Mouse (Mus musculus): Measurements from ENCODE around the gene Bri3. TPM values are rescaled to one million over a fixed set of nuclear protein-coding genes. Genes with fewer than 3 reads are reported as not detected.

The Bri3 gene
- polyA plus RNA-seq, 1 experiment, result 104 TPM

DNA sequence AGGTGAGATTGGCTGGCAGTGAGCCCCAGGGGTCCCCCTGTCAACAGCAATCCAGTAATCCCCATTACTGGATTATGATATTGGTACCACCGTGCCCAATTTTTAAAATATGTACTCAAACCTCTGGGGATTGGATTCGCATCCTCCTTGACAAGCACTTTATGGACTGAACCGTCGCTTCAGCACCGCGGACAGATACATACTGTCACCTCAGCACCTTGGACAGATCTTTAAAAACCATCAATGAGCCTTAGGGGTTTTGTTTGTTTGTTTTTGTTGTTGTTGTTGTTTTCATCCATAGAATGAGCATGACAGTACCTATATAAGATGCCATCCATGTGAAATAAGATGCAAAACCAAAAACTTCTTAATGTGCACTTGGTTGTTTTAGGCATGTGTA is 247.1 kb downstream of the Bri3 start:
- Histone ChIP-seq H3K27ac (ENCODE audit: insufficient read depth, low read length) (no peak overlapping the region), H3K4me3 (ENCODE audit: insufficient read depth, low read length) (no peak overlapping the region), H3K4me1 (ENCODE audit: control insufficient read depth, insufficient read depth, low read length) (no peaks in the 10 kb centered on the region)
- TF ChIP-seq CTCF (IDR thresholded peaks at IDR 0.05; ENCODE audit: extremely low read depth, insufficient read depth, low read length), result no peak

Other genes starting within 250 kb of the Bri3 start
- 36.2 and 37.4 TPM in 2 replicates for gene Ccz1, start 229.6 kb upstream of the Bri3 start, polyA plus RNA-seq (2012; rRNA removed)
- gene Ocm, start 217.8 kb upstream of the Bri3 start, polyA plus RNA-seq (2012; rRNA removed), result 1.8 TPM in 2 replicates
- gene Lmtk2, start 144.0 kb upstream of the Bri3 start, polyA plus RNA-seq (2012; rRNA removed), result 68.2 and 69.3 TPM in 2 replicates
- gene Bhlha15, start 54.2 kb upstream of the Bri3 start, polyA plus RNA-seq (2012; rRNA removed), result 0.08 and 0.09 TPM in 2 replicates
- 78.4 and 87.2 TPM in 2 replicates for gene Tecpr1, start 20.8 kb upstream of the Bri3 start, polyA plus RNA-seq (2012; rRNA removed)
- 0.32 and 0.38 TPM in 2 replicates for gene Baiap2l1, start 113.7 kb downstream of the Bri3 start, polyA plus RNA-seq (2012; rRNA removed)